Mouse (Mus musculus): ENCODE data around the gene Gm17174.
"Not testable (repeated sequence)": the region's sequence is repeated elsewhere in the genome, so short reads cannot be mapped to it uniquely, and the experiment has no call there.

Gene Gm17174

DNA sequence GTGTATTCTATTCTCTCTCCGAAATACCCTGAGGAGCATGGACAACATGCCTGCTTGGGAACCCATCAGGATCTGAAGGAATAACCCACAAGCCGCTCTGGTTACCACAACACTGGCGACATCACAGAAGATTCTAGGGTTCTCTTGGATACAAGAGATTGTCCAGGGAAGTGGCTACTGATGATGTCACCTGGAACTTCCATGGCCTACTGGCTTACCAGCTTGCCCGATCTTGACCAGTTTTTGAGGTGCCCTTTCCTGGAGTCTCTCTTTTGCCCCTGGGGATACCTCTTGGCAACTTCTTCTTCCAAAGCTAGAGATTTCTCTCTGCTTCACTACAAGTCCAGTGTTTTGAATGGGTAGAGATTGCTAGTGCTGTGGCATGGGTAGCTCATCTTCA, at the start of gene Gm17174:
Gene Gm17174 (minus strand): TSS at position 101 of the 400 bp plus-strand sequence.
- DNase-seq (ENCODE audit: low spot score in 2 of 2) = not testable (repeated sequence)

- DNase-seq (ENCODE audit: low spot score in 2 of 2) = not testable (repeated sequence)
Observed at GRCm38 (mm10) chr14:51635566-51635965, 43.6 kb upstream of the Gm17174 start, which contains the start of gene Gm4181. Gene Gm4181 (minus strand): TSS chr14:51635666.

DNA sequence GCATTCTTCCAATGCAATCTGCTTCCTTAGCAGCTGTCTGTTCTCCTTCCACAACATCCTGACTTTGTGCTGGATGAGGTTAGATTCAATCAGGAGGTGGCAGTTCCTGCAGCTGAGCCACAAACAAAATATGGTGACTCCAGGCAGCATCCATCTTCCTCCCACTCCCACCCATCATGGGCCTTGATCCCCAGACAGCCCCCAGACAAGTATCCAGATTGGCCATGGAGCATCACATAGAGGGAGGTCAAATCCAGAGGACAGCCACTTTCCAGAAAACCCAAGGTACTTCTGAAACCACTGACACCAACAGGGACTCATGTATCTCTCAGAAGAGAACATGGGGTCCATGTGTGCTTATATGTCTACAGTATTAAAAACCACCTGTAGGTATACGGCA, 40.5 kb upstream of the Gm17174 start:
- DNase-seq (ENCODE audit: low spot score in 2 of 2) = peak; percentile 16 to 17

DNA sequence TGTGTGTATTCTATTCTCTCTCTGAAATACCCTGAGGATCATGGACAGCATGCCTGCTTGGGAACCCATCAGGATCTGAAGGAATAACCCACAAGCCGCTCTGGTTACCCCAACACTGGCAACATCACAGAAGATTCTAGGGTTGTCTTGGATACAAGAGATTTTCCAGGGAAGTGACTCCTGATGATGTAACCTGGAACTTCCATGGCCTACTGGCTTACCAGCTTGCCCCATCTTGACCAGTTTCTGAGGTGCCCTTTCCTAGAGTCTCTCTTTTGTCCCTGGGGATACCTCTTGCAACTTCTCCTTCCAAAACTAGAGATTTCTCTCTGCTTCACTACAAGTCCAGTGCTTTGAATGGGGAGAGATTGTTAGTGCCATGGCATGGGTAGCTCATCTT, 19.3 kb upstream of the Gm17174 start, which contains the start of gene Gm17078:
Gene Gm17078 (minus strand): TSS at position 101 of the 400 bp plus-strand sequence.
- DNase-seq (ENCODE audit: low spot score in 2 of 2) = no peak

DNA sequence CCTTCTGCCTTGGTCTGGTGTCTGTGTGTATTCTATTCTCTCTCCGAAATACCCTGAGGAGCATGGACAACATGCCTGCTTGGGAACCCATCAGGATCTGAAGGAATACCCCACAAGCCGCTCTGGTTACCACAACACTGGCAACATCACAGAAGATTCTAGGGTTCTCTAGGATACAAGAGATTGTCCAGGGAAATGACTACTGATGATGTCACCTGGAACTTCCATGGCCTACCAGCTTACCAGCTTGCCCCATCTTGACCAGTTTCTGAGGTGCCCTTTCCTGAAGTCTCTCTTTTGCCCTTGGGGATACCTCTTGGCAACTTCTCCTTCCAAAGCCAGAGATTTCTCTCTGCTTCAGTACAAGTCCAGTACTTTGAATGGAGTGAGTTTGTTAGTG, 18.0 kb downstream of the Gm17174 start, which contains the start of gene Gm17175:
Gene Gm17175 (minus strand): TSS at position 101 of the 400 bp plus-strand sequence.
- DNase-seq (ENCODE audit: low spot score in 2 of 2) = not testable (repeated sequence)

GRCm38 (mm10) chr14:51552490-51552889, 39.4 kb downstream of the Gm17174 start, which contains the start of gene Gm5622:
Gene Gm5622 (plus strand): TSS chr14:51552790.
- DNase-seq (ENCODE audit: low spot score in 2 of 2) = no peak

Data from heart, adult 9 months (tissue).